Mouse (Mus musculus) layer of hippocampus, adult 9-10 months (tissue): ENCODE measurements at regions not wholly inside any gene's neighbourhood (a gene's known extent, or its start where the extent isn't known, plus 50 kb on each side); places are given as distances from the start of the nearest gene placed in this dataset.

Experiments
- DNase-seq: peaks from one replicate; pipeline ENCODE4 v3.0.0; 2022; ENCODE audit warnings: low spot score

- DNase-seq = no peak
Observed at GRCm38 (mm10) chr1:77048720-77049406, 466.0 kb downstream of the Epha4 start.

- DNase-seq = no peak
Observed at GRCm38 (mm10) chr1:77051239-77051638, 463.6 kb downstream of the Epha4 start.

- DNase-seq = no peak
Observed at GRCm38 (mm10) chr1:77053837-77054540, 460.9 kb downstream of the Epha4 start.

- no peak for DNase-seq
Observed at GRCm38 (mm10) chr1:77062468-77062867, 452.4 kb downstream of the Epha4 start.

- no peak for DNase-seq
Observed at GRCm38 (mm10) chr1:77073071-77073470, 441.8 kb downstream of the Epha4 start.

- DNase-seq = no peak
Observed at GRCm38 (mm10) chr1:77074926-77075885, 439.7 kb downstream of the Epha4 start.

- DNase-seq = no peak
Observed at GRCm38 (mm10) chr1:77080767-77081166, 434.1 kb downstream of the Epha4 start.

- DNase-seq = no peak
Observed at GRCm38 (mm10) chr1:77081660-77082059, 433.2 kb downstream of the Epha4 start.

GRCm38 (mm10) chr1:77082410-77082809 lies 432.5 kb downstream of the Epha4 start:
- no peak for DNase-seq

- DNase-seq = no peak
Observed at GRCm38 (mm10) chr1:77093551-77093950, 421.3 kb downstream of the Epha4 start.

GRCm38 (mm10) chr1:77101726-77102272 lies 413.1 kb downstream of the Epha4 start:
- no peak for DNase-seq

GRCm38 (mm10) chr1:77102421-77103133 lies 412.3 kb downstream of the Epha4 start:
- DNase-seq = no peak

- no peak for DNase-seq
Observed at GRCm38 (mm10) chr1:77109861-77110785, 404.8 kb downstream of the Epha4 start.

- no peak for DNase-seq
Observed at GRCm38 (mm10) chr1:77128411-77128810, 386.5 kb downstream of the Epha4 start.

- no peak for DNase-seq
Observed at GRCm38 (mm10) chr1:77137663-77138062, 377.2 kb downstream of the Epha4 start.

GRCm38 (mm10) chr1:77140906-77141305 lies 374.0 kb downstream of the Epha4 start:
- DNase-seq = no peak

GRCm38 (mm10) chr1:77148052-77148451 lies 366.8 kb downstream of the Epha4 start:
- no peak for DNase-seq

- DNase-seq = no peak
Observed at GRCm38 (mm10) chr1:77168316-77168715, 346.6 kb downstream of the Epha4 start.

- DNase-seq = no peak
Observed at GRCm38 (mm10) chr1:77172463-77172862, 342.4 kb downstream of the Epha4 start.

GRCm38 (mm10) chr1:77174801-77175200 lies 340.1 kb downstream of the Epha4 start:
- no peak for DNase-seq
